Mouse (Mus musculus) frontal cortex, postnatal 10 days (tissue): ENCODE data around the gene Gm20388.

Experiments used
- DNase-seq, 2 experiments: peaks; one replicate each; pipeline ENCODE4 v3.0.0; 2022; ENCODE audit warnings: low spot score in 2 of 2, mixed read lengths in 1 of 2

Gm20388 gene

DNA sequence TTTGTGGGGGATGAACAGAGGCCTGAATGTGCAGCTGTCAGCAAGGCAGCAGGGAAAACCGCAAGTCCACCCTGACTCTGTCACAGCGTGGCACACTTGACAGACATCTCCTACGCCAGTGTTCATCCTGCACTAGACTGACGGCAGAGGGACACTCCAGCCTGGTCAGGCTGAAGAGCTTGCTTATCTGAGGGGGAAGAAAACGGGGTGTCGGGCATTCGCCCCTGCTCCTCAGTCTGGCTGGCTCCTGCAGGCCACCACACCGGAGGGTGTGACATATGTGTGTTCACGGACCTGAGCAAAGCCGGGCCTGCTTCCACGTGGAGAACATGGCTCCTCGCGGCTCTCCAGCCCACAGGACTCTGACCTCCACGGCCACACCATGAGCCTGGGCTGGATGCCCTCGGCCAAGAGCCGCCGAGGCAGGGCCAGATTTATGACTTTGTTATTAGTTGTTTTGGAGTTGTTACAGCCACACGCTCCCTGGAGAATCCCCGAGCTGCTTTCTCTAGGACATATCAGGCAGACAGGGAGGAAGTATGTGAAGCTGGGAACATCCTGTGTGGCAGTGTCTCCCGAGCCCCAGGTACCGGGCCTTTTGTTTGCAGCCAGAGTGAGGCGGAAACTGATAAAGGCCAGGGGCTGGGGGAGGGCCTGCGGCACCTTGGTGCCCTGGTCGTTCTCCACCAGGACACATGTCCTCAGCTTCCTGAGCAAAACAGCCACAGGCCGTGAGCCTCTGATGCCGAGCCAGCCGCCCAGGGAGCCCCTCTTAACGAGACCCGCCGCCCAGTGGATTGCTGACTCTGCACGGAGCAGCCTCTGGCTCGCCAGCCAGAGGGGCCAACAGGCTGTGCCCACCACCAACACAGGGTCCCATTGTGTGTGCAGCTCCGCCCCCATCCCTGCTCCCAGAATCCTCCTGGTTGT, 1424.1 kb downstream of the Gm20388 start:
- no peak for DNase-seq

GRCm38 (mm10) chr8:121335684-121336083, 1425.0 kb downstream of the Gm20388 start:
- DNase-seq = no peak

DNA sequence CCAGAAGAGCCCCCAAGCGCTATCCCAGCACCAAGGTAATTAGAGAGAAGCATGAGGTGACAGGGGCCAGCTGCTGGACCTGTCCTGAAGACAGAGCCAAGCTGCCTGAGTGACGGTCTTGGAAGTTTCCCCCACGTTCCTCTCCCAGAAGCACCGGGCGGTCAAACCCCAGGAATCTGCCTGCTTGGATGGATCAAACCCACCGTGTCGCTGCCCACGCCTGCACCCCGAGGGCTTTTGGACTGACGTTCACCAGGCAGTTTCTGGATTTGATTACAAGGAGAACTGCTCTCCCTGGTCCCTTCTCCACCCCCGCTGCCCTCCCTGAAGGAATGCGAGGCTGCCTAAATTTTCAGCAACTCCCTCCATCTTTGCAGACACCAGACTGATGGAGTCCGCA, 1432.3 kb downstream of the Gm20388 start:
- DNase-seq = no peak

DNA sequence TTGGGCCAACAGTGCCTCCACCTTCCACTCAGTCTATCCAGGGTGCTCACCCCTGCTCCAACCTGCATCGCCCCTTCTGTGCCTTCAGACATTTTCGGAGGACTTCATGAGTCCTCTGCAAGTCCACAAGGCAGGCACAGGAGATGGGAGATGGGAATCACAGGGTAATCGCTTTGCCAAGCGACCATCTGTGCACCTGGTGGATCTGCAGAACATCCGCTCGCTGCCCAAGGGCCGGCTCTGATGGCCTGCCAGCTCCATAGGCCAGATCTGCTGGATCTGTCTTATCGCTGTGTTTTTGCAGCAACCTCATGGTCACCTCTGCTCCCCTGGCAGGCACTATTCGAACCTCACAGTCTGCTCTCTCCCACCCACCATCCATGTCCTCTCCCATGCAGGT, 1433.8 kb downstream of the Gm20388 start:
- no peak for DNase-seq

DNA sequence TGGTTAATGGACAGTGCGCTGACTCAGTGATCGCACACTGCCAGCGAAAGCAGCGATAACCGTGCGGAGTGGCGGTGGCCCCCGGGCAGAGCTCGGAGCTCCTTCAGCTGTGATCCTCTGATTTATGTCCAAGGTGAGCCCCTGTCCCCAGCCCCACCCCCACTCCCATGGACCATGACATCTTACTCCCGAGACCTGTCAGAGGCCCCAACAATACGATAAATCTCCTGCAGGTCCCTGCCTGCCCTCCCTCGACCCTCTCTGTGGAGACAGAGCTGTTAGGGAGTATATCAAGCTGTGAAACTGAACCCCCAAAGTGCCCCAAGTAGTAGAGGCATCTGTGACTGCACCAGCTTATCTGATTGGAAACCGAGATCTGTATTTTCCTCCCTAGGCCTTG, 1435.5 kb downstream of the Gm20388 start:
- no peak for DNase-seq

- DNase-seq = no peak
Observed at GRCm38 (mm10) chr8:121346862-121347261, 1436.2 kb downstream of the Gm20388 start.

GRCm38 (mm10) chr8:121348998-121349397, 1438.4 kb downstream of the Gm20388 start:
- no peak for DNase-seq

DNA sequence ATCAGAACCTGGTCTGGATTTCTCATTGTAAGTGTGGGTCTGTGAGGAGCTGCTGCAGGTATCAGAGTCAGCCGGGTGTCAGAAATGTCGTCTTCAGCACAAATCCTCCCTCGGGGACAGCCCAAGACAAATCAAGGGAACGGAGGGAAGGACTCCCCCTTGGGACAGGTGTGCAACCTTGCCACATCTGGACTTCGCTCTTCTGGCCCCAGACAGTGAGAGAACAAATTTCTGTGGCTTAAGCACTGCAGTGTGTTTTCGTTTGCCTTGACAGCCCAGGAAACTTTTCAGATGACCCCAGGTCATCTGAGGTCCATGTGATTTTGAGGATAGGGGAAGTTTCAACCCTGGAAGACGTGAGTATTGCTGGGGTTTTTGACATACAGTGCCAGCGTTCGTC, 1440.2 kb downstream of the Gm20388 start:
- DNase-seq = no peak

GRCm38 (mm10) chr8:121354844-121355243, 1444.2 kb downstream of the Gm20388 start:
- DNase-seq = no peak

- DNase-seq = no peak
Observed at GRCm38 (mm10) chr8:121357451-121357850, 1446.8 kb downstream of the Gm20388 start.

DNA sequence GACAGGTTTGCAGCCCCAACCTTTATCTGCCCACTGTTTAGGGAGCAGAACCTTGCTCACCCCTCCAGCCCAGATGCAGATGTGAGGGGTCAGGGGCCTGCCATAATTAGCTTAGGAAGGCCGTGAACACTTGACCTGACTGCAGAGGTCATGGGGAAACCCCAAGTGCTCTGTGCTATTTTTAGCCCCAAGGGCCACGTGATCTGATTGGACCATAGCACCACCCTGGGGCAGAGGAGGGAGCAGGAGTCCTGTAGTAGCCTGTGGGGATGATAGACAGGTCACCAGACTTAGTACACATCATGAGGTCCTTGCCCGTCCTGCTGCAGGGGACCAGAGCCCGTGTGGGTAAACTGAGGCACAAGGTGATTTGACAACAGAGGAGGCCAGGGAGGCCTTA, 1448.0 kb downstream of the Gm20388 start:
- DNase-seq = no peak

DNA sequence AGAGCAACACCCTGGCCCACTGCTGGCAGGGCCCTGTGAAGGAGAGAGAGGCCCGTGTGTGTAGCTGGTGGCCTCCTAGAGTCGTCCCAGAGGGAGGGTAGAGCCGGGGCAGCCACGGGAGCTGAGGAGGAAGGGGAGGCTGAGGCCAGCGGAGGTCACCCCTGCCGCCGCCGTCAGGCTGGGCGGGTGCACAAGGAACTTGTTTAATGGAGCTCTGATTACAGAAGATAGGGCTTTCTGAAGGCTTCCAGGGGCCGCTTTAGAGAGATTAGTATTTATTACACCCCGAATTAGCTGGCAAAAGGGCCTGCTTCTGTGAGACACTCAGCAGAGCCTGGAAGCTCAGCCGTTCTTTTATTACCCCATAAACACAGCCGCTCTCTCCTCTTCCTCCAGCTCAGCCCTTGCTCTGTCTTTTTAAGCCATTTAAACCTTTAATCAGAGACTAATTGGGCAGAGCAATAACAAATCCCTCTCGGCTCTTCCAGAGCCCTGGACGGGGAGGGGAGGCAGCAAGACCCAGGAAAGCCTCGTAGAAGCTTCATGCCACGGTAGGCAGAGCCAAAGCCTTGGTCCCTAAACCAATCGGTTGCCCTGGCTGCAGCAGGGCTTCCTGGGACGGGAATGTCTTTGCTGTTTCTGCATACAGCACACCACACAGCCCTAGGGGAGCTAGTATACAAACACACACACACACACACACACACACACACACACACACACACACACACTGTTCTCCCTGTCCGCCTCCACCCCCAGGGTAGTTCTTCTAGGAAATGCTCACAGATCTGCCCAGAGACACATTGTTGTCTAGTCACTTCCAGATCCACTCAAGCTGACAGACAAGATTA, 1448.7 kb downstream of the Gm20388 start:
- DNase-seq = no peak

GRCm38 (mm10) chr8:121360001-121360400, 1449.4 kb downstream of the Gm20388 start:
- no peak for DNase-seq

DNA sequence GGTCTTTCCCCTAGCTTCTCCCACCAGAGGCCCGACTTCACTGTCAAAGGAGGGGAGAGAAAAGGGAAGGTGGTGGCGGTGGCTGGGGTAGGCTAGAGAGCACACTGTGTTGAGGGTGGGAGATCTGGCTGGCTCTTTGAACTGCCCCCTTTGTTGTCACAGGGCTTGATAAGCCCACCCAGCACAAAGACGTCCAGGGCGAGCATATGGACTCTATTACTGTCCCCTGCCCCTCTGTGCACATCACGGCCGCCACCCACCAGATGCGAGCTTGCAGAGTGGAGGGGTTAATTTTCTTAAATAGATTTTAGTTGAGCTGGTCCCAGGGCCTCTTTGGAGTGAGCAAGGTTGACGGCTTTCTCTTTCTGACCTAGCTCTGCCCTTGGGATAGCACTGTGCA, 1450.5 kb downstream of the Gm20388 start:
- no peak for DNase-seq

DNA sequence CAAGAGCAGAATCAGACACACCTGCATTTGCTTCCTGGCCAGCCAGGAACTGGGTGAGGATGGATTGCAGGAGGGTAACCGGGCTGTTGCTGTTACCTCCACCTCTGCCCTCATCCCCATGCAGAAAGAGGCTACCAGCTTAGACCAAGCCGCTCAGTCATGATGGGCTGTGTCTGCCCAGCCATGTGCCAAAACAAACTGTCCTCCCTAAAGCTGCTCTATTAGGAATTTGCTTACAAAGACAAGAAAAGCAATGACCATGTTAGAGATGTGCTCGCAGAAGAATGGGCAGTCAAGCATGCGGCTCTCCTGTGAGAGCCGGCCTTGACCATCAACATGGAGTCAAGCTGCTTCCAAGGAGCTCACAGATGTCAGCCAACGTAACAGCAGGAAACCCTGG, 1454.0 kb downstream of the Gm20388 start:
- DNase-seq = no peak

DNA sequence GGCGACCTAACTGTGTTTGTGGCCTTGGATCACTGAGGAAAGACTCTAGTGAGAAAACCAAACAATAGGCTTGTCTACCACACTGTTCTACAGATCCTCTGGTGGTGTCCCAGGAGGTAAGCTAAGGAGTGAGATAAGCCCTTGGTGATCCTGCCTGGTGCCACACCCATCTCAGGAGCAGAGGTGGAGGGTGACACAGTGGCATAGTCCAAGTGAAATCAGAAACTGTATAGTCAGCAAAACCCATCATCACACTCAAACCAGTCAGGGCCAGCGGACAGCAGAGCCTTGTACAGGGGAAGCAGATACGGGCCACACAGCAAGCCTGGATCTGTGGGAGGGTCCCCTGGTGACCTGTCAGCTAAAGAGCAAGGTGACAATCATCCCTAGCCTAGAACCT, 1454.5 kb downstream of the Gm20388 start:
- DNase-seq = no peak

DNA sequence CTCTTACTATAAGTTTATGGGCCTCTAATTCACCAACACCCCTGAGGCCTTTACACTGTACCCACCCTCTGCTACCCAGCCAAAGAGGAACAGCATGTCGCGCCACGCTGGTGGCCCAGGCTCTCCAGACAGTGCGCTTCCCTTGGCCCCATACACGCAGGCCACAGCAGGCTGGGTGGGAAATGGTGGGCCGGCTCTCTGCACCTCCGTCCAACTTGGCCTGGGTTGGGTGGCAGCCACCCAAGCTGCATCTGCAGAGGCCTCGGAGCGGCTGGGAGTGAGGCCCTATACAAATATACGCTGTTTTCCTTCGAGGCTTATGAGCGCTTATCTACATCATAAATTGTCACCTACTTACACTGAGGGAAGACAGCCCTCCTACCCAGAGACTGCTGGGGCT, 1456.0 kb downstream of the Gm20388 start:
- no peak for DNase-seq

GRCm38 (mm10) chr8:121368799-121369198, 1458.2 kb downstream of the Gm20388 start:
- DNase-seq = no peak

GRCm38 (mm10) chr8:121369378-121369777, 1458.7 kb downstream of the Gm20388 start:
- DNase-seq = no peak

GRCm38 (mm10) chr8:121371287-121371686, 1460.6 kb downstream of the Gm20388 start:
- no peak for DNase-seq

- DNase-seq = peak; percentile 34 to 69
Observed at GRCm38 (mm10) chr8:121371911-121372638, 1461.4 kb downstream of the Gm20388 start.

DNA sequence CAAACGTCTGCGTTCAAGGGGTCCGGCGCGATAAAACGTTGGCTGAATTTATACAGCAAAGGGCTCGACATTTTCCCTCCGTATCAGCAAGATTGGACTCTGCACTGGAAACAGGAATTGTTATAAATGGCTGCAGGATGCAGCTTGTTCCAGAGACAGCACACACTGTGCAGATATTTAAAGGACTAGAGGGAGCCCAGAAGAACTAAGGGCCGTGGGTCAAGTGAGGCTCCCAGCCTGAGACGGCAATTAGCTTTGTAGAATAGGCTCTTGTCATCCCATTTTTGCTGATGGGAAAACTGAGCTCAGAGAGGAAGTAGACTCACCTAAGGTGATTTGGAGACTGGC, 1462.0 kb downstream of the Gm20388 start:
- DNase-seq = no peak
